Mouse (Mus musculus): Measurements from ENCODE around the gene Kif22. TPM values are rescaled to one million over a fixed set of nuclear protein-coding genes. Genes with fewer than 3 reads are reported as not detected.

Kif22 gene
- total RNA-seq, 2 experiments from 2014 or later: 0.66 to 0.84 TPM

- TF ChIP-seq CTCF (IDR thresholded peaks at IDR 0.05): peak; percentile 74
- intact Hi-C loops (cut with DNase I): loop anchor here (1.0 kb wide), 1 partner anchor 118 kb away; no protein-coding TSS in a partner anchor
- H3K27ac ChIP-seq: no peak overlapping the region
- peak; percentile 89 for DNase-seq
- no peak overlapping the region for H3K4me3 ChIP-seq
Measured at GRCm38 (mm10) chr7:126986319-126986718, 56.0 kb downstream of the Kif22 start.

GRCm38 (mm10) chr7:126984667-126985444 lies 57.4 kb downstream of the Kif22 start:
- no peak for TF ChIP-seq CTCF (IDR thresholded peaks at IDR 0.05)
- H3K27ac ChIP-seq: peak overlapping the region; percentile 62
- DNase-seq: peak; percentile 52
- intact Hi-C loops (cut with DNase I): no loop called here
- no peak overlapping the region for H3K4me3 ChIP-seq

GRCm38 (mm10) chr7:126983113-126983512 lies 59.2 kb downstream of the Kif22 start:
- TF ChIP-seq CTCF (IDR thresholded peaks at IDR 0.05): no peak
- H3K4me3 ChIP-seq: no peak overlapping the region
- intact Hi-C loops (cut with DNase I): no loop called here
- DNase-seq: no peak
- H3K27ac ChIP-seq: peak overlapping the region; percentile 63; the same call in 1 of the 2 replicates

GRCm38 (mm10) chr7:126982054-126982453 lies 60.2 kb downstream of the Kif22 start:
- H3K4me3 ChIP-seq: no peak overlapping the region
- intact Hi-C loops (cut with DNase I): no loop called here

GRCm38 (mm10) chr7:126981601-126982000 lies 60.7 kb downstream of the Kif22 start:
- intact Hi-C loops (cut with DNase I): no loop called here
- Histone ChIP-seq H3K4me3 (no peak overlapping the region), H3K27ac (peak overlapping the region; percentile 63)
- peak; percentile 69 for DNase-seq
- no peak for TF ChIP-seq CTCF (IDR thresholded peaks at IDR 0.05)

More at GRCm38 (mm10) chr7:126982054-126982453, 60.2 kb downstream of the Kif22 start:
- DNase-seq: no peak
- TF ChIP-seq CTCF (IDR thresholded peaks at IDR 0.05): no peak
- peak overlapping the region; percentile 63 for H3K27ac ChIP-seq

- no peak overlapping the region for H3K4me3 ChIP-seq
- intact Hi-C loops (cut with DNase I): no loop called here
- no peak overlapping the region for H3K27ac ChIP-seq
- no peak for TF ChIP-seq CTCF (IDR thresholded peaks at IDR 0.05)
- no peak for DNase-seq
Measured at GRCm38 (mm10) chr7:126978841-126979240, 63.4 kb downstream of the Kif22 start.

Small RNA genes within 50 kb of the gene (microRNA-seq; reads per million reads assigned to microRNA genes)
- gene Gm44343: not detected

Other genes starting within 250 kb of the Kif22 start
- 10 to 100 TPM; 22.8 to 25.7 TPM for gene Ppp4c, start 250.0 kb downstream of the Kif22 start, total RNA-seq (2021)
- 10 to 100 TPM; 61.1 to 64.6 TPM for gene Fam57b, start 244.8 kb downstream of the Kif22 start, total RNA-seq (2021)
- gene 4930451I11Rik, start 210.8 kb downstream of the Kif22 start, total RNA-seq (2021): not detected
- gene Doc2a, start 195.1 kb downstream of the Kif22 start, total RNA-seq (2021): not detected
- 1 to 10 TPM; 5.3 to 6.3 TPM for gene Hirip3, start 180.5 kb downstream of the Kif22 start, total RNA-seq (2021)
- 10 to 100 TPM in 1 of 2 experiments, 1 to 10 TPM in 1; 8.7 to 12.9 TPM for gene Ino80e, start 180.1 kb downstream of the Kif22 start, total RNA-seq (2021)
- gene Taok2, start 157.8 kb downstream of the Kif22 start, total RNA-seq (2021): 10 to 100 TPM; 22.3 to 23.5 TPM
- gene Tmem219, start 119.6 kb downstream of the Kif22 start, total RNA-seq (2021): 10 to 100 TPM; 10.9 to 11.3 TPM
- 1 to 10 TPM; 2.5 to 2.9 TPM for gene Kctd13, start 113.6 kb downstream of the Kif22 start, total RNA-seq (2021)
- not detected for gene Asphd1, start 92.9 kb downstream of the Kif22 start, total RNA-seq (2021)
- 1 to 10 TPM; 1.1 to 1.4 TPM for gene Sez6l2, start 91.9 kb downstream of the Kif22 start, total RNA-seq (2021)
- 10 to 100 TPM; 29.3 to 41.0 TPM for gene Cdipt, start 66.6 kb downstream of the Kif22 start, total RNA-seq (2021)
- under 1 TPM in 1 of 2 experiments, not detected in 1; 0.47 TPM for gene Cdiptos, start 66.4 kb downstream of the Kif22 start, total RNA-seq (2021)
- gene Mvp, start 27.9 kb downstream of the Kif22 start, total RNA-seq (2021): 10 to 100 TPM; 26.5 to 30.2 TPM
- not detected for gene Pagr1b, start 26.0 kb downstream of the Kif22 start, total RNA-seq (2021)
- gene Pagr1a, start 25.1 kb downstream of the Kif22 start, total RNA-seq (2021): 1 to 10 TPM in 1 of 2 experiments, not detected in 1; 2.4 TPM
- 10 to 100 TPM; 19.4 to 21.7 TPM for gene Gm42742, start 21.4 kb downstream of the Kif22 start, total RNA-seq (2021)
- under 1 TPM; 0.14 to 0.61 TPM for gene Prrt2, start 21.3 kb downstream of the Kif22 start, total RNA-seq (2021)
- gene Maz, start 15.4 kb downstream of the Kif22 start, total RNA-seq (2021): 10 to 100 TPM; 74.5 to 79.0 TPM
- not detected for gene Zg16, start 44.9 kb upstream of the Kif22 start, total RNA-seq (2021)
- gene AI467606, start 48.9 kb upstream of the Kif22 start, total RNA-seq (2021): under 1 TPM; 0.51 to 0.92 TPM
- under 1 TPM; 0.31 to 0.53 TPM for gene Qprt, start 79.8 kb upstream of the Kif22 start, total RNA-seq (2021)
- under 1 TPM in 1 of 2 experiments, not detected in 1; 0.17 TPM for gene Spn, start 95.4 kb upstream of the Kif22 start, total RNA-seq (2021)
- gene Cd2bp2, start 153.6 kb upstream of the Kif22 start, total RNA-seq (2021): 10 to 100 TPM; 27.2 to 32.4 TPM
- gene Tbc1d10b, start 166.0 kb upstream of the Kif22 start, total RNA-seq (2021): 10 to 100 TPM; 31.6 to 32.8 TPM
- over 10,000 TPM; 24,727 to 33,034 TPM for gene Mylpf, start 166.4 kb upstream of the Kif22 start, total RNA-seq (2021)
- 1 to 10 TPM; 4.2 to 5.1 TPM for gene Zfp553, start 190.6 kb upstream of the Kif22 start, total RNA-seq (2021)
- 1 to 10 TPM in 1 of 2 experiments, under 1 TPM in 1; 0.89 to 2.1 TPM for gene Sept1, start 190.7 kb upstream of the Kif22 start, total RNA-seq (2021)
- gene Zfp771, start 201.8 kb upstream of the Kif22 start, total RNA-seq (2021): 10 to 100 TPM; 17.6 to 17.7 TPM
- gene Dctpp1, start 218.2 kb upstream of the Kif22 start, total RNA-seq (2021): 10 to 100 TPM; 25.1 to 35.4 TPM
- gene Sephs2, start 231.6 kb upstream of the Kif22 start, total RNA-seq (2021): 10 to 100 TPM; 30.1 to 36.3 TPM

Measured in gastrocnemius, adult 2 months (tissue).